Mouse (Mus musculus): ENCODE data around the gene Tprn.

DNA sequence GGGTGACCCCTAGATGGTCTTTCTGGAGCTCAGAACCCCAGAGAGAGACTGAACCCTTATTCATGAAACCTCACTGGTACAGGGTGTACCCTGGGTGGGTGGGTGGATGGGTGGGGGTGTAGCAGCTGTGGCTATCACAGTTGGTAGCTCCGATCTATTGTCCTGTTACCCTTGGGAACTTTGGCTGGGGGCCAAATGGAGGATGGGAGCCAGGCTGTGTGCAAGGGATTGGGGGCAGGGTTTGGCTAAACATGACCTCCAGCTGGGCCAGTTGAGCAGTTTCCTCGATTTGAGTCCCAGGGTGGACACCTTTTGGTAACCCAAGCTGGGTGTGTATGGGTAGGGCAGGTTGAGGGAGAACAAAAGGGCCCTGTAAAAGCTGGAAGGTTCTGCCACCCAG, 4.3 kb downstream of the Tprn start:
- TF ChIP-seq GATA1 (IDR thresholded peaks at IDR 0.05; ENCODE audit: low read length) (no peak), TAL1 (IDR thresholded peaks at IDR 0.05; ENCODE audit: low read length) (no peak)

All from erythroblast, embryonic 14.5 days (primary cell).